Mouse (Mus musculus) midbrain, embryonic 10.5 days (tissue): ENCODE measurements around the gene Cdh23. TPM values are rescaled to one million over a fixed set of nuclear protein-coding genes. Genes with fewer than 3 reads are reported as not detected.

Experiments
- DNase-seq: peaks from one replicate; pipeline ENCODE4 v3.0.0-alpha.2; 2017; ENCODE audit warnings: low spot score
- H3K27ac ChIP-seq: fragments of 300-500 bp; sonication (generic); replicated peaks from 2 replicates; pipeline ENCODE4 v1.5.1; 2016; ENCODE audit warnings: mild to moderate bottlenecking
- H3K27me3 ChIP-seq: fragments of 300-500 bp; sonication (generic); 2 replicates; pipeline ENCODE4 v1.6.1; 2016; ENCODE audit warnings: low read depth, mild to moderate bottlenecking; ENCODE audit not compliant: poor library complexity, severe bottlenecking
- H3K36me3 ChIP-seq: fragments of 300-500 bp; sonication (generic); 2 replicates; pipeline ENCODE4 v1.6.1; 2016; ENCODE audit warnings: mild to moderate bottlenecking, moderate library complexity
- H3K4me1 ChIP-seq: fragments of 300-500 bp; sonication (generic); 2 replicates; pipeline ENCODE4 v1.6.1; 2016
- H3K4me3 ChIP-seq: fragments of 300-500 bp; sonication (generic); 2 replicates; pipeline ENCODE4 v1.5.1; 2016; ENCODE audit warnings: mild to moderate bottlenecking, moderate library complexity
- H3K9me3 ChIP-seq: fragments of 300-500 bp; sonication (generic); replicated peaks from 2 replicates; pipeline ENCODE4 v1.6.1; 2016; ENCODE audit warnings: mild to moderate bottlenecking
- WGBS: fragments of 180-500 bp; shearing (Covaris S2); methylation state at CpG from one replicate; pipeline ENCODE4 v1.1.7; 2016; 5-methylcytosine and 5-hydroxymethylcytosine counted together
- polyA plus RNA-seq: library from polyadenylated mRNA; unstranded; fragments of >200 nt; fragmentation: Nextera tagmentation; extraction: Ambion mirVana; gene quantifications from 2 replicates; pipeline ENCODE4 v1.2.1, GENCODE M21; 2016

Gene Cdh23
- polyA plus RNA-seq, 1 experiment from 2014 or later, result 0.53 TPM

DNA sequence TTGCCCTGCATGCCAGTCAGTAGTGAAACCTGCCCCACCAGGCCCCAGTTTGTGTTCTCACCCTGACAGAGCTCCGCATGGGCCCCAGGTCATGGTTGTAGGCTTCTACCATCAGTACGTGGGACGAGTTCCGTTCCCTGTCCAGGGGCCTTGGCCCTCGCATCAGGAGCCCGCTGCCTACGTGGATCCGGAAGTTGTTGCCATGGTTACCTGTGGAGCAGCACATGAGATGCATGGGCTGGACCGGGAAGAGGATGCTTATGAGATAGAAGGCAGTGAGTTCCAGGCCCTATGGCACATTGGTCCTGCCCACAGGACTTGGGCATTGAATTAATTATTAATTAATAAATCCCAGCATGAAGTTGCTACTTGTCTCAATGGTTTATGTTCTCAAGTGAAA, 304.6 kb downstream of the Cdh23 start:
- WGBS, result 88% methylated on average over 9 of the region's 9 CpGs
- Histone ChIP-seq H3K27ac (no peak overlapping the region), H3K9me3 (no peaks in the 10 kb centered on the region), H3K36me3 (no peaks in the 10 kb centered on the region), H3K27me3 (no peaks in the 10 kb centered on the region), H3K4me1 (peaks cover 22% of the 10 kb centered on the region), H3K4me3 (no peak overlapping the region)
- DNase-seq, result no peak

DNA sequence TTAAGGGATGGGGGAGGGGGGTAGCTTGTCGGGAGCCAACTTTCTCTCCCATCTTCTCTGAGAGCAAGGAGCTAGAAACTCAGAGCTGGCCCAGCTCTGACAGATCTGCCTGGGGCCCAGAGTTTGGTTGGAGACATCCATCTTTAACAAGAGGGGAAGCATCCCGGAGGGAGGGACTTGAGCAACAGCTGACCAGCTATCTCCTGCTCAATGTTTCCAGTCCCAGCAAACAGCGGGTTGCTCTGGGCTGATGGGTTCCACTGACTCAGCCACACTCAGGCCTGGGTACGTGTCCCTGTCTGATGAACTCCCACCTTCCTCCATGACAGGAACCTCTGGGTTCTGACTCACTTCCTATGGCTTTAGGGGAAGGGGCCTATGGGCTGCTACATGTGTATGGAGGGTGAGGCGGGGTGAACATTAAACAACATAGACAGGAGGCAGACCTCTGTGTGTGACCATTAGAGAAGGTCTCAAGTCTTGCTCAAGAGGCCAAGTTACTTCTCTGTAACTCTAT, 305.3 kb downstream of the Cdh23 start:
- Histone ChIP-seq H3K9me3 (no peaks in the 10 kb centered on the region), H3K4me1 (peaks cover 22% of the 10 kb centered on the region), H3K4me3 (no peak overlapping the region), H3K27ac (peak overlapping the region; percentile 67), H3K27me3 (no peaks in the 10 kb centered on the region), H3K36me3 (no peaks in the 10 kb centered on the region)
- WGBS, result 69% methylated on average over 5 of the region's 5 CpGs
- no peak for DNase-seq

DNA sequence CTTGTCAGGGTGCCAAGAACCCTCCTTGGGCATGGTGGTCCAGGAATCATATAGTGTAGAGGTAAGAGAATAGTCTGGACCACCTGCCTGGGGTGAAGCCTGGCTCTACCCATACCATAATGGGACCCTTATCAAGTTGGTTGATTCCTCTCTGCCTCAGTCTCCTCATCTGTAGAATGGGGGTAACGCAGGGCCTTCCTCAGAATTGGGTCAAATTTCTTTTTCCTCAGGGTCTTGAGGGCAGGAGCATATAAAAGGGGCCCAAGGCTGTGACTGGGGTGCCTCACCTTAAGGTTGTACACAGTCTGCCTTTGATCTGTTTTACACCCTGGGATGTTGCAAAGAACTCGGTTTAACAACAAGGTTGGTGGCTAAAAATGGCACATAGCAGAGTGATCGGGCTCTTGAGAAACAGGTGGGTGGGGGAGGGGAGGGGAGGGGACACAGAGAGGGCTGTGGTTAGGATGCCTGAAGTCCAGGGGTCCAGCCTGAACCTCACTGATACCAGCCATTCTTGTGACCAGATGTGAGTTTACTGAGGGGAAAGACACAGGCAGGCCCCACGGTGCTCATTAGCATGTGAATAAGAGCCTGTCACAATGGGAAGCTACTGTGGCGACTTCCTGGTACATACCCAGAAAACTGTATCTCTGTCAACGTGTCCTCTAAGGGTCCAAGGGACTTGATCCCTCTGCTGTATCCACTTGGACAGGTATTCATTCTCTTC, 305.9 kb downstream of the Cdh23 start:
- WGBS, result 32% methylated on average over 6 of the region's 6 CpGs
- H3K27ac ChIP-seq, result peak overlapping the region; percentile 67
- DNase-seq, result no peak
- H3K9me3 ChIP-seq, result no peaks in the 10 kb centered on the region
- peaks cover 22% of the 10 kb centered on the region for H3K4me1 ChIP-seq
- no peak overlapping the region for H3K4me3 ChIP-seq
- H3K36me3 ChIP-seq, result no peaks in the 10 kb centered on the region
- no peaks in the 10 kb centered on the region for H3K27me3 ChIP-seq

GRCm38 (mm10) chr10:60389447-60389865, 306.8 kb downstream of the Cdh23 start:
- no peak for DNase-seq
- WGBS, result 73% methylated on average over 9 of the region's 9 CpGs
- Histone ChIP-seq H3K9me3 (no peaks in the 10 kb centered on the region), H3K27ac (no peak overlapping the region), H3K27me3 (no peaks in the 10 kb centered on the region), H3K36me3 (no peaks in the 10 kb centered on the region), H3K4me1 (peaks cover 22% of the 10 kb centered on the region), H3K4me3 (no peak overlapping the region)

GRCm38 (mm10) chr10:60388332-60388731, 308.0 kb downstream of the Cdh23 start:
- Histone ChIP-seq H3K4me3 (no peak overlapping the region), H3K9me3 (no peaks in the 10 kb centered on the region), H3K36me3 (no peaks in the 10 kb centered on the region), H3K27ac (no peak overlapping the region), H3K4me1 (peaks cover 22% of the 10 kb centered on the region), H3K27me3 (no peaks in the 10 kb centered on the region)
- DNase-seq, result no peak
- 93% methylated on average over 2 of the region's 2 CpGs for WGBS

GRCm38 (mm10) chr10:60381142-60381925, 315.0 kb downstream of the Cdh23 start:
- 73% methylated on average over 10 of the region's 10 CpGs for WGBS
- H3K4me1 ChIP-seq, result no peaks in the 10 kb centered on the region

DNA sequence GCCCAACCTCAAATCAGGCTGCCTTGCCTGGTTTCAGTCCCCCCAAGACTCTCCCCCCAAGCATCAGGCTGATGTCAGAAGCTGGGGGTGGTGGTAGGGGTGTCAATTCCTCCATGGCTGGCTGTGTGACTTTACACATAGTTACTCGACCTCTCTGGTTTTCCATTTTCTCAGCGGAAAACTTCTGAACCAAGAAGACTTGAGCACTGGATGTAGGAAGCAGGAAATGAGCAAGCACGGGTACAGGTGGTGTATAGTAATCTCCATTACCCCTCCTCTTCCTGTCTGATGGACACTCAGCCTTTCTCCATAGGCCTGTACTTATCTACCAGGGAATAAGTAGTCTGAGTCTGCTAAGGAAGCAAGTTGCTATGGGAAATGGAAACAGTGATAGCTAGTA, 316.1 kb downstream of the Cdh23 start:
- no peak for DNase-seq
- no peaks in the 10 kb centered on the region for H3K9me3 ChIP-seq
- WGBS, result 76% methylated on average over 3 of the region's 3 CpGs

More at GRCm38 (mm10) chr10:60381142-60381925, 315.0 kb downstream of the Cdh23 start:
- Histone ChIP-seq H3K4me3 (no peak overlapping the region), H3K36me3 (no peaks in the 10 kb centered on the region), H3K27me3 (no peaks in the 10 kb centered on the region), H3K9me3 (no peaks in the 10 kb centered on the region), H3K27ac (no peak overlapping the region; the same call in 1 of the 2 replicates)
- no peak for DNase-seq

GRCm38 (mm10) chr10:60379419-60379957, 316.8 kb downstream of the Cdh23 start:
- no peak overlapping the region for H3K4me3 ChIP-seq
- H3K27ac ChIP-seq, result no peak overlapping the region
- no peak for DNase-seq
- no peaks in the 10 kb centered on the region for H3K4me1 ChIP-seq
- WGBS, result 76% methylated on average over 9 of the region's 9 CpGs
- no peaks in the 10 kb centered on the region for H3K27me3 ChIP-seq
- H3K9me3 ChIP-seq, result no peaks in the 10 kb centered on the region
- H3K36me3 ChIP-seq, result no peaks in the 10 kb centered on the region

More for the DNA sequence above, 316.1 kb downstream of the Cdh23 start:
- no peak overlapping the region for H3K4me3 ChIP-seq
- no peak overlapping the region for H3K27ac ChIP-seq
- H3K4me1 ChIP-seq, result no peaks in the 10 kb centered on the region
- no peaks in the 10 kb centered on the region for H3K27me3 ChIP-seq
- no peaks in the 10 kb centered on the region for H3K36me3 ChIP-seq

DNA sequence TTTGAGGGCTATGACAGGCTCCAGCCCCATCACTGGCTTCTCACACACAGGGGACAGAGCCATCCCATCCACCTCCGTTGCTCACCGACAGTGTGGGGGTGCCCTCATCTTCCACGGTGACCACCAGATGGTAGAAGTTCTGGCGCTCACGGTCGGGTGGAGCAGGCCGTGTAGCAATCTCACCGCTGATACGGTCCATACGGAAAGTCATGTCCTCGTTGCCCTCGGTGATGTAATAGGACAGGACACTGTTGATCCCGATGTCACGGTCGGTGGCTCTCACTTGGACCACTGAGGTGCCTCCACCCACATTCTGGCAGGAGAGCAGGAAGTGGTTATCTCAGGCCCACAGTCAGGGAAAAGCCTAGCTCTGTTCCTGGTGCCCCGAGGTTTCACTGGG, 319.6 kb downstream of the Cdh23 start:
- 91% methylated on average over 16 of the region's 16 CpGs for WGBS

GRCm38 (mm10) chr10:60373937-60374578, 322.2 kb downstream of the Cdh23 start:
- Histone ChIP-seq H3K27me3 (no peaks in the 10 kb centered on the region), H3K27ac (peak overlapping the region; percentile 59), H3K4me3 (no peak overlapping the region), H3K9me3 (no peaks in the 10 kb centered on the region), H3K36me3 (no peaks in the 10 kb centered on the region), H3K4me1 (peaks cover 7% of the 10 kb centered on the region)
- peak; percentile 28 for DNase-seq
- 69% methylated on average over 8 of the region's 8 CpGs for WGBS

More for the DNA sequence above, 319.6 kb downstream of the Cdh23 start:
- DNase-seq, result no peak
- Histone ChIP-seq H3K27ac (no peak overlapping the region), H3K27me3 (no peaks in the 10 kb centered on the region), H3K4me1 (peaks cover 7% of the 10 kb centered on the region), H3K36me3 (no peaks in the 10 kb centered on the region), H3K4me3 (no peak overlapping the region), H3K9me3 (no peaks in the 10 kb centered on the region)

DNA sequence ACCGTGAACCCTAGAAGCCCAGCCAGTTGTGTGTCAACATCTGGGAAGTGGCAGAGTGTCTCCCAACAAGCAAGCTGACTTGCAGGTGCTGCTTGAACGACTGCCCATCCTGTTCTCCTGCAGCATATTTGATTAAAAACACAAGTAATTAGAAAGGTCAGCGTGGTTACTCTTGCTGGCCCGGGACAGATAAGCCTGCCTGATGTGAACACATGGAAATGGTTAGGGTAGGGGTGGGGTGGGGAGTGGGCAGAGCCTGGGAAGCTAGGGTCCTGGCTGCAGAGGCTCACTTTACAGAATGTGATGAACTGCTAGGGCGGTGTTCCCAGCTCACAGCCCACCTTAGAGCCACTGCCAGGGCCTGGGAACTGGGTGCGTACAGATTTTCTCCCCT, 322.8 kb downstream of the Cdh23 start:
- H3K27me3 ChIP-seq, result no peaks in the 10 kb centered on the region
- WGBS, result 72% methylated on average over 6 of the region's 6 CpGs
- H3K4me3 ChIP-seq, result no peak overlapping the region
- peak overlapping the region; percentile 59; the same call in 1 of the 2 replicates for H3K27ac ChIP-seq
- no peaks in the 10 kb centered on the region for H3K36me3 ChIP-seq
- no peaks in the 10 kb centered on the region for H3K9me3 ChIP-seq
- H3K4me1 ChIP-seq, result peaks cover 7% of the 10 kb centered on the region
- DNase-seq, result no peak

- no peaks in the 10 kb centered on the region for H3K27me3 ChIP-seq
- no peak overlapping the region for H3K4me3 ChIP-seq
- no peaks in the 10 kb centered on the region for H3K9me3 ChIP-seq
- 86% methylated on average over 5 of the region's 5 CpGs for WGBS
- DNase-seq, result no peak
- peaks cover 7% of the 10 kb centered on the region for H3K4me1 ChIP-seq
- no peak overlapping the region for H3K27ac ChIP-seq
- H3K36me3 ChIP-seq, result no peaks in the 10 kb centered on the region
These were observed 324.5 kb downstream of the Cdh23 start for GRCm38 (mm10) chr10:60371596-60372386.
